Mouse (Mus musculus): ENCODE results near the gene Olfr279.
"Not testable (repeated sequence)": the region's sequence is repeated elsewhere in the genome, so short reads cannot be mapped to it uniquely, and the experiment has no call there.

Olfr279 gene

GRCm38 (mm10) chr15:98510438-98511385 lies 18.5 kb downstream of the Olfr279 start:
- no peak for DNase-seq (ENCODE audit: extremely low read depth, low read depth, low spot score)

- DNase-seq (ENCODE audit: extremely low read depth, low read depth, low spot score): no peak
Measured at GRCm38 (mm10) chr15:98511386-98511928, 19.3 kb downstream of the Olfr279 start.

GRCm38 (mm10) chr15:98512232-98512631 lies 20.0 kb downstream of the Olfr279 start:
- no peak for DNase-seq (ENCODE audit: extremely low read depth, low read depth, low spot score)

GRCm38 (mm10) chr15:98512799-98513321 lies 20.7 kb downstream of the Olfr279 start:
- no peak for DNase-seq (ENCODE audit: extremely low read depth, low read depth, low spot score)

- not testable (repeated sequence) for DNase-seq (ENCODE audit: extremely low read depth, low read depth, low spot score)
Measured at GRCm38 (mm10) chr15:98513676-98514075, 21.5 kb downstream of the Olfr279 start.

- no peak for DNase-seq (ENCODE audit: extremely low read depth, low read depth, low spot score)
Measured at GRCm38 (mm10) chr15:98514146-98514545, 21.9 kb downstream of the Olfr279 start.

GRCm38 (mm10) chr15:98514845-98515244 lies 22.6 kb downstream of the Olfr279 start:
- DNase-seq (ENCODE audit: extremely low read depth, low read depth, low spot score): not testable (repeated sequence)

GRCm38 (mm10) chr15:98517380-98518355 lies 25.5 kb downstream of the Olfr279 start:
- DNase-seq (ENCODE audit: extremely low read depth, low read depth, low spot score): no peak

- no peak for DNase-seq (ENCODE audit: extremely low read depth, low read depth, low spot score)
Measured at GRCm38 (mm10) chr15:98521245-98521644, 29.0 kb downstream of the Olfr279 start.

GRCm38 (mm10) chr15:98526057-98526456 lies 33.9 kb downstream of the Olfr279 start:
- DNase-seq (ENCODE audit: extremely low read depth, low read depth, low spot score): no peak

GRCm38 (mm10) chr15:98527056-98527771 lies 35.0 kb downstream of the Olfr279 start:
- no peak for DNase-seq (ENCODE audit: extremely low read depth, low read depth, low spot score)

GRCm38 (mm10) chr15:98528066-98528563 lies 35.9 kb downstream of the Olfr279 start:
- DNase-seq (ENCODE audit: extremely low read depth, low read depth, low spot score): no peak

GRCm38 (mm10) chr15:98532281-98532680 lies 40.1 kb downstream of the Olfr279 start:
- DNase-seq (ENCODE audit: extremely low read depth, low read depth, low spot score): no peak

- DNase-seq (ENCODE audit: extremely low read depth, low read depth, low spot score): no peak
Measured at GRCm38 (mm10) chr15:98533035-98533531, 40.9 kb downstream of the Olfr279 start.

- peak; percentile 74 for DNase-seq (ENCODE audit: extremely low read depth, low read depth, low spot score)
Measured at GRCm38 (mm10) chr15:98533881-98534627, 41.9 kb downstream of the Olfr279 start, which contains the start of gene Kansl2. Kansl2 (minus strand) TSS chr15:98534264.

GRCm38 (mm10) chr15:98535921-98536320 lies 43.7 kb downstream of the Olfr279 start:
- no peak for DNase-seq (ENCODE audit: extremely low read depth, low read depth, low spot score)

GRCm38 (mm10) chr15:98536828-98537510 lies 44.8 kb downstream of the Olfr279 start:
- no peak for DNase-seq (ENCODE audit: extremely low read depth, low read depth, low spot score)

- no peak for DNase-seq (ENCODE audit: extremely low read depth, low read depth, low spot score)
Measured at GRCm38 (mm10) chr15:98537923-98538322, 45.7 kb downstream of the Olfr279 start.

Measured in fat pad, adult 2 months (tissue).